Mouse (Mus musculus): ENCODE data around the gene Nup153. TPM values are rescaled to one million over a fixed set of nuclear protein-coding genes. Genes with fewer than 3 reads are reported as not detected.

The Nup153 gene
- total RNA-seq, 4 experiments from 2014 or later: 45.2 to 67.6 (median 53.9) TPM

- peak; percentile 82 for DNase-seq
Measured at GRCm38 (mm10) chr13:46669048-46669619, 58.6 kb downstream of the Nup153 start, which contains the start of gene Fam8a1. Gene Fam8a1, plus strand, starts transcription at chr13:46669522.

GRCm38 (mm10) chr13:46663461-46663964 is 64.2 kb downstream of the Nup153 start:
- no peak for DNase-seq

- DNase-seq: no peak
Measured at GRCm38 (mm10) chr13:46659211-46659610, 68.5 kb downstream of the Nup153 start.

- no peak for DNase-seq
Measured at GRCm38 (mm10) chr13:46654566-46654965, 73.2 kb downstream of the Nup153 start.

- no peak for DNase-seq
Measured at GRCm38 (mm10) chr13:46653671-46654070, 74.1 kb downstream of the Nup153 start.

GRCm38 (mm10) chr13:46652671-46653070 is 75.1 kb downstream of the Nup153 start:
- no peak for DNase-seq

GRCm38 (mm10) chr13:46651853-46652252 is 75.9 kb downstream of the Nup153 start:
- DNase-seq: no peak

- no peak for DNase-seq
Measured at GRCm38 (mm10) chr13:46645476-46645875, 82.3 kb downstream of the Nup153 start.

- no peak for DNase-seq
Measured at GRCm38 (mm10) chr13:46644175-46644574, 83.6 kb downstream of the Nup153 start.

- DNase-seq: no peak
Measured at GRCm38 (mm10) chr13:46642318-46642717, 85.4 kb downstream of the Nup153 start.

- DNase-seq: no peak
Measured at GRCm38 (mm10) chr13:46640608-46641468, 86.9 kb downstream of the Nup153 start.

- DNase-seq: no peak
Measured at GRCm38 (mm10) chr13:46634133-46634488, 93.6 kb downstream of the Nup153 start.

- DNase-seq: no peak
Measured at GRCm38 (mm10) chr13:46633320-46634132, 94.2 kb downstream of the Nup153 start.

- DNase-seq: no peak
Measured at GRCm38 (mm10) chr13:46632796-46633195, 94.9 kb downstream of the Nup153 start.

Other genes starting within 250 kb of the Nup153 start
- gene Cap2, start 226.1 kb downstream of the Nup153 start, total RNA-seq (2022): 1 to 10 TPM; 3.9 to 6.2 (median 4.7) TPM
- gene Fam8a1, start 58.4 kb downstream of the Nup153 start, total RNA-seq (2022): 10 to 100 TPM; 47.2 to 57.8 (median 53.3) TPM
- gene Kif13a, start 201.9 kb upstream of the Nup153 start, total RNA-seq (2022): 10 to 100 TPM; 39.1 to 46.8 (median 42.3) TPM

Measured in adrenal gland, adult 8-10 months (tissue).